Mouse (Mus musculus) gastrocnemius, postnatal 4 days (tissue): Measurements from ENCODE around the gene Kctd7. TPM values are rescaled to one million over a fixed set of nuclear protein-coding genes. Genes with fewer than 3 reads are reported as not detected.

ENCODE experiments used
- DNase-seq, 2 experiments: peaks; one replicate each; pipeline ENCODE4 v3.0.0; 2021 to 2022; ENCODE audit warnings: low spot score in 2 of 2, mixed read lengths in 2 of 2
- total RNA-seq, 2 experiments: library from RNA; stranded (reverse); gene quantifications; 2 replicates each; pipeline ENCODE4 v1.2.3; 2021

Kctd7 gene
- total RNA-seq, 2 experiments from 2014 or later = 6.6 to 8.0 TPM

GRCm38 (mm10) chr5:130187383-130187782 is 42.7 kb downstream of the Kctd7 start:
- no peak for DNase-seq

GRCm38 (mm10) chr5:130190909-130191308 is 46.2 kb downstream of the Kctd7 start:
- DNase-seq = no peak

DNA sequence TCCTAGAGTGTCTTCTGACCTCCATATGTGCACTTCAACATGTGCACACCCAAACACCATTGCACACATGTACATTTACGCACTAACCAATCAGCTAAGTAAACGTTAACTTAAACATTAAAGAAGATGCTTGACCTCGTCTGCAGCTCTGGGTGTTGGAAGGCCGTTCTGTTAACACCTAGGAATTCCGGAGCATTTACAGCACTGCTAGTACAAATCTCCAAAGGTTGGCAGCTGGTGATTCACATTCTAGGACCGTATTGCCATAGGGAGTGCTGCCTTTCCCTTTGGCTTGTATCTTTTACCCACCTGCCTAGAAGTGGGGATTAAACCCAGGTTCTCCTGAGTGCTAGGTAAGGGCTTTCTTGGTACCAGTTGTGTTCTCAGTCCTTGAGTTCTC is 47.2 kb downstream of the Kctd7 start:
- DNase-seq = no peak

DNA sequence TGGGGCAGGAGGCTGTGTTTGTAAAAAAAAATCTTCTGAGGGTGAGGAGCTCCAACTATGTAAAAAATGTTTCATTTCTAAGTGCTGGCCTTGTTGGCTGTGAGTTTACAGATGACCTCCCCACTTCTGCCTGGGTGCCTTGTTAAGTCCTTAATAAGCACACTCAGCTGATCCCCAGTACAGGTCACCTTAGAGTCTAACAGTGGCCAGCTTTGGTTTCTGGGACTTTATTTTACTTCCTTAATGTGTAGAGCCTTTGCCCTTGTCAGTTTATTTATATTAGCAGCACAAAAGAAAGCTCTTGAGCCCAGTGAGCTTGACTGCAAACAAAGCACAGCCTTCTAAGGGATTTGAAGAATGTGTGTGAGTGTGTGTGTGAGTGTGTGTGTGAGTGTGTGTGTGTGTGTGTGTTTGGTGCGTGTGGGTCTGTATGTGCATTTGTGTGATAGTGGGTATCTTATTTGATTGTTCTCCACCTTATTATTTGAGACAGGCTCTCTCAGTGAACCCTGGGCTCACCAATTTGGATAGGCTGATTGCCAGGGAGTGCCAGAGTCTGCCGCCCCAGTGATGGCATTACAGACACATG is 47.8 kb downstream of the Kctd7 start:
- DNase-seq = no peak

- DNase-seq = no peak
Observed at GRCm38 (mm10) chr5:130193760-130194159, 49.1 kb downstream of the Kctd7 start.

DNA sequence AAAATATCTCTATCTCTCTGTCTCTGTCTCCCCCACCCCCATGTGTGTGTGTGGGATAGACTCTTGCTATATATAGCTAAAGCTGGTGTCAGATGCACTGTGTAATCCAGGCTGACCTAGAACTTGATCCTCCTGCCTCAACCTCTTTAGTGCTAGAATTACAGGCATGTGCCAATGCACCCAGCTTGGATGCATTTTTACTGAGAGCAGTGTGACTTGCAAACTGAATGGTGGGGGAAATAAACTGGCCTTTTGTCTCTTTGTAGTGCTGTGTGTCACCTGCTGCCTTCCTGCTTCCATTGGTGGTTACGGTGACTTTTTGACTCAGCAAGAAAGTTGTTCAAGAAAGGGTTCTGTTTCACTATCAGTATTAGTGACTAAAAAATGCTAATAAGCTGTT is 51.6 kb downstream of the Kctd7 start:
- DNase-seq = no peak

DNA sequence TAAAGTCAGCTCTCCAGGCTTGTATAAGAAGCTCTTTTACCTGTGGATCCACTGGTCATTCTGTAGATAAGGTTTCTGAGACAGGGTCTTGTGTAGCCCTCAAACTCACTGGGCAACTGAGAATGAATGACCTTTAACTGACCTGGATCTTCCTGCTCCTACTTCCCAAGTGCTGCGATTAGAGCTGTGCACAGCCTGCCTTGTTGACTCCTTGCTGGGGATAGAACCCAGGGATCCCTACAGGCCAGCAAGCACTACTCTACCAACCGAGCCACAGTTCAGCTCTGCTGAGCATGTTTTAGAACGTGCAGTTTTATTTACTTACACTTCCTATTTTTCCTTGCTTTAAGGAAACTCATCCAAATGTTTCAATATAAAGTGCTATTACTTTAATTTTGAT is 52.8 kb downstream of the Kctd7 start:
- DNase-seq = no peak

- DNase-seq = no peak
Observed at GRCm38 (mm10) chr5:130197981-130198380, 53.3 kb downstream of the Kctd7 start.

- DNase-seq = no peak
Observed at GRCm38 (mm10) chr5:130200233-130201029, 55.8 kb downstream of the Kctd7 start.

GRCm38 (mm10) chr5:130203948-130204347 is 59.3 kb downstream of the Kctd7 start:
- no peak for DNase-seq

DNA sequence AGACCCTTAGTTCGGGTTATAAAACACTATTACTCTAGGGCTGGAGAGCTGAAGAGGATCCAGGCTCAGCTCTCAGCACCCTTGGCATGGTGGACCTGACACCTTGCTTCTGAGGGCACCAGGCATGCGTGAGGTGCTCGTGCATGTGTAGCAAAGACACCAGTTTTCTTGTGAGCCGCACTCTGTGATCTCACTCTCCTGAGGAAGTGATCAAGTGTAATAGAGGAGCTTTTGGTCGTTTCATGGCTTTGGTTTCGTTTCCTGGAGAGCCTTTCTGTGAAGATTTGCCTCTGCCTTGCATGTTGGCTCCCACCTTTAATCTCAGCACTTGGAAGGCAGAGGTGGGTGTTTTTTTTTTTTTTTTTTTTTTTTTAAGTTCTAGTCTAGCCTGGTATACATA is 59.9 kb downstream of the Kctd7 start:
- DNase-seq = no peak

Other genes with a start within 250 kb of the Kctd7 start
- 1 to 10 TPM; 1.5 to 2.0 TPM for gene Zbed5, start 249.1 kb upstream of the Kctd7 start, total RNA-seq
- gene Phkg1, start 246.3 kb upstream of the Kctd7 start, total RNA-seq = 10 to 100 TPM; 85.0 to 98.6 TPM
- 1 to 10 TPM; 1.5 to 1.8 TPM for gene Nupr1l, start 236.3 kb upstream of the Kctd7 start, total RNA-seq
- gene Vkorc1l1, start 202.9 kb upstream of the Kctd7 start, total RNA-seq = 10 to 100 TPM; 21.3 to 22.0 TPM
- 10 to 100 TPM; 25.1 to 28.6 TPM for gene Gusb, start 141.8 kb upstream of the Kctd7 start, total RNA-seq
- gene Asl, start 115.6 kb upstream of the Kctd7 start, total RNA-seq = 10 to 100 TPM; 13.0 to 14.8 TPM
- gene Crcp, start 115.6 kb upstream of the Kctd7 start, total RNA-seq = 10 to 100 TPM; 14.4 to 16.3 TPM
- 10 to 100 TPM; 40.6 to 41.8 TPM for gene Tpst1, start 71.5 kb upstream of the Kctd7 start, total RNA-seq
- 10 to 100 TPM; 34.9 to 37.5 TPM for gene Rabgef1, start 26.9 kb downstream of the Kctd7 start, total RNA-seq
- gene Tmem248, start 72.2 kb downstream of the Kctd7 start, total RNA-seq = 10 to 100 TPM; 29.3 to 30.0 TPM
- 10 to 100 TPM; 33.7 to 40.2 TPM for gene Sbds, start 110.7 kb downstream of the Kctd7 start, total RNA-seq
- gene Tyw1, start 110.8 kb downstream of the Kctd7 start, total RNA-seq = 10 to 100 TPM; 13.1 to 14.6 TPM
- not detected for gene Caln1, start 224.6 kb downstream of the Kctd7 start, total RNA-seq
- gene A330070K13Rik, start 239.8 kb downstream of the Kctd7 start, total RNA-seq = not detected